Mouse (Mus musculus): ENCODE measurements around the gene Adamts7. TPM values are rescaled to one million over a fixed set of nuclear protein-coding genes. Genes with fewer than 3 reads are reported as not detected.
A peak's percentile ranks its signal among the peaks of the same experiment; 100 is the strongest.

The Adamts7 gene
- 19.9 and 21.7 TPM in 2 replicates for polyA plus RNA-seq (2016; fragmentation: Nextera tagmentation; extraction: Ambion mirVana)

- WGBS, result under 1% methylated on average over 56 of the region's 60 CpGs
- Histone ChIP-seq H3K27ac (peak within 1 kb of the TSS; percentile 85), H3K9ac (peak within 1 kb of the TSS; percentile 81), H3K27me3 (no peaks in the 10 kb centered on the region), H3K4me1 (peaks cover 23% of the 10 kb centered on the region), H3K4me3 (replicated peaks) (peak within 1 kb of the TSS; percentile 67), H3K9me3 (no peaks in the 10 kb centered on the region), H3K4me2 (peak within 1 kb of the TSS; percentile 76), H3K36me3 (replicated peaks) (no peaks in the 10 kb centered on the region)
- ATAC-seq (ENCODE audit: low FRiP score), result peak; percentile 75
Observed at GRCm38 (mm10) chr9:90162926-90163748, at the start of gene Adamts7. Gene Adamts7 (plus strand): TSS chr9:90163069.

GRCm38 (mm10) chr9:90113151-90113550 is 49.7 kb upstream of the Adamts7 start:
- WGBS, result 3% methylated on average over 13 of the region's 13 CpGs
- peak overlapping the region; percentile 97 for H3K9ac ChIP-seq
- no peaks in the 10 kb centered on the region for H3K9me3 ChIP-seq
- ATAC-seq (ENCODE audit: low FRiP score), result no peak
- H3K4me1 ChIP-seq, result peaks cover 16% of the 10 kb centered on the region
- H3K27me3 ChIP-seq, result no peaks in the 10 kb centered on the region
- 0 out of 2 replicates have a peak overlapping the region, but pooled peaks have one; percentile 97 for H3K27ac ChIP-seq
- H3K36me3 ChIP-seq (replicated peaks), result peaks cover 8% of the 10 kb centered on the region; the same call in 1 of the 2 replicates
- peak overlapping the region; percentile 90 for H3K4me3 ChIP-seq (replicated peaks)
- peak overlapping the region; percentile 93 for H3K4me2 ChIP-seq

GRCm38 (mm10) chr9:90113651-90114566 is 49.0 kb upstream of the Adamts7 start:
- peaks cover 16% of the 10 kb centered on the region for H3K4me1 ChIP-seq
- H3K27ac ChIP-seq, result peak overlapping the region; percentile 97
- under 1% methylated on average over 81 of the region's 82 CpGs for WGBS
- peaks cover under 1% of the 10 kb centered on the region; the same call in 1 of the 2 replicates for H3K36me3 ChIP-seq (replicated peaks)
- peak overlapping the region; percentile 93 for H3K4me2 ChIP-seq
- peak; percentile 76 for ATAC-seq (ENCODE audit: low FRiP score)
- peak overlapping the region; percentile 90 for H3K4me3 ChIP-seq (replicated peaks)
- peak overlapping the region; percentile 97 for H3K9ac ChIP-seq
- H3K27me3 ChIP-seq, result no peaks in the 10 kb centered on the region
- H3K9me3 ChIP-seq, result no peaks in the 10 kb centered on the region

- H3K9me3 ChIP-seq, result no peaks in the 10 kb centered on the region
- 1% methylated on average over 37 of the region's 40 CpGs for WGBS
- H3K27ac ChIP-seq, result peak within 1 kb of the TSS; percentile 97
- H3K36me3 ChIP-seq (replicated peaks), result no peaks in the 10 kb centered on the region
- ATAC-seq (ENCODE audit: low FRiP score), result peak; percentile 99
- peak within 1 kb of the TSS; percentile 97 for H3K9ac ChIP-seq
- H3K4me3 ChIP-seq (replicated peaks), result peak within 1 kb of the TSS; percentile 90
- peak within 1 kb of the TSS; percentile 93 for H3K4me2 ChIP-seq
- no peaks in the 10 kb centered on the region for H3K27me3 ChIP-seq
- peaks cover 16% of the 10 kb centered on the region for H3K4me1 ChIP-seq
Observed at GRCm38 (mm10) chr9:90114567-90115307, 48.1 kb upstream of the Adamts7 start, which contains the start of gene Morf4l1. Gene Morf4l1 (minus strand): TSS chr9:90114774.

- no peak for ATAC-seq (ENCODE audit: low FRiP score)
- Histone ChIP-seq H3K4me2 (peak overlapping the region; percentile 64), H3K4me1 (peaks cover 16% of the 10 kb centered on the region), H3K9me3 (no peaks in the 10 kb centered on the region), H3K27me3 (no peaks in the 10 kb centered on the region), H3K36me3 (replicated peaks) (no peaks in the 10 kb centered on the region), H3K4me3 (replicated peaks) (peak overlapping the region; percentile 90), H3K9ac (peak overlapping the region; percentile 58; the same call in 1 of the 2 replicates), H3K27ac (no peak overlapping the region)
Observed at GRCm38 (mm10) chr9:90115308-90115700, 47.6 kb upstream of the Adamts7 start.

GRCm38 (mm10) chr9:90117234-90117633 is 45.6 kb upstream of the Adamts7 start:
- no peak for ATAC-seq (ENCODE audit: low FRiP score)
- H3K4me1 ChIP-seq, result peaks cover 8% of the 10 kb centered on the region

GRCm38 (mm10) chr9:90122246-90122740 is 40.6 kb upstream of the Adamts7 start:
- ATAC-seq (ENCODE audit: low FRiP score), result no peak
- H3K9me3 ChIP-seq, result no peaks in the 10 kb centered on the region
- no peaks in the 10 kb centered on the region; the same call in 1 of the 2 replicates for H3K4me1 ChIP-seq
- no peak overlapping the region for H3K27ac ChIP-seq
- no peak overlapping the region for H3K4me2 ChIP-seq
- H3K27me3 ChIP-seq, result no peaks in the 10 kb centered on the region
- H3K36me3 ChIP-seq (replicated peaks), result no peaks in the 10 kb centered on the region
- no peak overlapping the region for H3K4me3 ChIP-seq (replicated peaks)
- 81% methylated on average over 4 of the region's 4 CpGs for WGBS
- no peak overlapping the region for H3K9ac ChIP-seq

More at GRCm38 (mm10) chr9:90117234-90117633, 45.6 kb upstream of the Adamts7 start:
- Histone ChIP-seq H3K36me3 (replicated peaks) (no peaks in the 10 kb centered on the region), H3K4me2 (no peak overlapping the region), H3K27me3 (no peaks in the 10 kb centered on the region), H3K4me3 (replicated peaks) (no peak overlapping the region), H3K9me3 (no peaks in the 10 kb centered on the region), H3K27ac (no peak overlapping the region), H3K9ac (no peak overlapping the region)

GRCm38 (mm10) chr9:90124156-90124872 is 38.6 kb upstream of the Adamts7 start:
- no peak for ATAC-seq (ENCODE audit: low FRiP score)
- Histone ChIP-seq H3K9me3 (no peaks in the 10 kb centered on the region), H3K36me3 (replicated peaks) (no peaks in the 10 kb centered on the region), H3K4me3 (replicated peaks) (no peak overlapping the region), H3K27me3 (no peaks in the 10 kb centered on the region), H3K9ac (0 out of 2 replicates have a peak overlapping the region, but pooled peaks have one; percentile 25), H3K4me2 (no peak overlapping the region), H3K27ac (no peak overlapping the region), H3K4me1 (no peaks in the 10 kb centered on the region; the same call in 1 of the 2 replicates)
- WGBS, result 34% methylated on average over 11 of the region's 11 CpGs

GRCm38 (mm10) chr9:90124873-90125245 is 38.0 kb upstream of the Adamts7 start:
- Histone ChIP-seq H3K4me1 (no peaks in the 10 kb centered on the region; the same call in 1 of the 2 replicates), H3K9ac (0 out of 2 replicates have a peak overlapping the region, but pooled peaks have one; percentile 25), H3K27me3 (no peaks in the 10 kb centered on the region), H3K9me3 (no peaks in the 10 kb centered on the region), H3K4me2 (no peak overlapping the region), H3K4me3 (replicated peaks) (no peak overlapping the region), H3K36me3 (replicated peaks) (no peaks in the 10 kb centered on the region), H3K27ac (no peak overlapping the region)
- WGBS, result 39% methylated on average over 8 of the region's 8 CpGs
- ATAC-seq (ENCODE audit: low FRiP score), result peak; percentile 28; the same call in 1 of the 2 replicates

GRCm38 (mm10) chr9:90125416-90126099 is 37.3 kb upstream of the Adamts7 start:
- WGBS, result 11% methylated on average over 7 of the region's 7 CpGs
- Histone ChIP-seq H3K27ac (no peak overlapping the region), H3K27me3 (no peaks in the 10 kb centered on the region), H3K36me3 (replicated peaks) (no peaks in the 10 kb centered on the region), H3K4me1 (no peaks in the 10 kb centered on the region; the same call in 1 of the 2 replicates), H3K9me3 (no peaks in the 10 kb centered on the region), H3K9ac (no peak overlapping the region), H3K4me3 (replicated peaks) (peak overlapping the region; percentile 4), H3K4me2 (peak overlapping the region; percentile 34)
- ATAC-seq (ENCODE audit: low FRiP score), result no peak

All from forebrain, embryonic 12.5 days (tissue).